Mouse (Mus musculus): ENCODE measurements around the gene Gm36864. TPM values are rescaled to one million over a fixed set of nuclear protein-coding genes. Genes with fewer than 3 reads are reported as not detected.
"Not testable (repeated sequence)": the region's sequence is repeated elsewhere in the genome, so short reads cannot be mapped to it uniquely, and the experiment has no call there.

The Gm36864 gene
- polyA plus RNA-seq, 1 experiment = not detected

DNA sequence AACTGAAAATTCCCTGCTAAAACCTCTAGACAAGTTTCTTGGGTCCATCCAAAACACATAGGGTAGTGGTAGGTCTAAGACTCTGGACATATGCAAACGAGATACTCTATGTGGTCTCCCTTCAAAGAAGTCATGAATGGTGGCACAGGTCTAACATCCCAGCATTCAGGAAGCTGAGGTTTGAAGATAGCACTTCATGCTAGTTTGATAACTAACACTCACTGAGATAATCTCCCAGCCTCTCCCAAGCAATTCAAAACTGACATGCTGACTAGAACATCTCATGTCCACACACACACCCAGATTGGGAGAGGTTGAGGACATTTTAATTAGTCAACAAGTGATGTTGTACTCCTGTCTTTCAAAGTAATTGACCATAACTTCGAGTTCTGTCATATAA is 3.9 kb downstream of the Gm36864 start:
- TF ChIP-seq CTCF (IDR thresholded peaks at IDR 0.05; ENCODE audit: borderline replicate concordance, insufficient read depth, low read length) (no peak), POLR2A (IDR thresholded peaks at IDR 0.05; ENCODE audit: low read depth, low read length) (no peak)
- Histone ChIP-seq H3K27ac (ENCODE audit: insufficient read depth, low read length) (no peak overlapping the region), H3K4me1 (ENCODE audit: control insufficient read depth, insufficient read depth, low read length) (no peaks in the 10 kb centered on the region), H3K4me3 (ENCODE audit: insufficient read depth, low read length) (no peak overlapping the region)

DNA sequence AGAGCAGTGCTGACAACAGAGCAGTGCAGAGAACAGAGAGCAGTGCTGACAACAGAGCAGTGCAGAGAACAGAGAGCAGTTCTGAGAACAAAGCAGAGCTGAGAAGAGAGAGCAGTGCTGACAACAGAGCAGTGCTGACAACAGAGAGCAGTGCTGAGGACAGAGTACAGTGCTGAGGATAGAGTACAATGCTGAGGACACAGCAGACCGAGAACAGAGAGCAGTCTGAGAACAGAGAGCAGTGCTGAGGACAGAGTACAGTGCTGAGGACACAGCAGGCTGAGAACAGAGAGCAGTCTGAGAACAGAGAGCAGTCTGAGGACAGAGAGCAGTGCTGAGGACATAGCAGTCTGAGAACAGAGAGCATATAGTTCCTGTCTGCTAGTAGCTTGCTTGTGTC is 4.7 kb downstream of the Gm36864 start:
- H3K4me1 ChIP-seq (ENCODE audit: control insufficient read depth, insufficient read depth, low read length) = no peaks in the 10 kb centered on the region
- no peak for TF ChIP-seq CTCF (IDR thresholded peaks at IDR 0.05; ENCODE audit: borderline replicate concordance, insufficient read depth, low read length)
- no peak for TF ChIP-seq POLR2A (IDR thresholded peaks at IDR 0.05; ENCODE audit: low read depth, low read length)
- no peak overlapping the region for H3K27ac ChIP-seq (ENCODE audit: insufficient read depth, low read length)

DNA sequence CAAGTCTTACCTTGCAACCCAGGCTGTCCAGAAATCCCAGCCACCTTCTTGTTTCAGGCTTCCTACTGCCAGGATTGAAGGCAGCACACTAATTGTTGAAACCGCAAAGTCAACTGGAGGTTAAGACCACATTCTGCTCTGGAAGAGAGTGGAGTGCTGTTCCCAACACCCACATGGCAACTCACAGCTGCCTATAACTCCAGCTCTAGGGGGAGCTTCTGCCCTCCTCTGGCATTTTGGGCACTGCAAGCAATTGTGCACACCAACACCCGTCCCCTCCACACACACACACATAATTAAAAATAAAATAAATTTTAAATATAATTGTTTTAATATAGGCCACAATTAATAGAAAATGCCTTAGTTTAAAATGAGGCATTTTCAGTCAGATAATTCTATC is 5.2 kb downstream of the Gm36864 start:
- Histone ChIP-seq H3K4me3 (ENCODE audit: insufficient read depth, low read length) (no peak overlapping the region), H3K4me1 (ENCODE audit: control insufficient read depth, insufficient read depth, low read length) (no peaks in the 10 kb centered on the region), H3K27ac (ENCODE audit: insufficient read depth, low read length) (no peak overlapping the region)
- TF ChIP-seq CTCF (IDR thresholded peaks at IDR 0.05; ENCODE audit: borderline replicate concordance, insufficient read depth, low read length) (no peak), POLR2A (IDR thresholded peaks at IDR 0.05; ENCODE audit: low read depth, low read length) (no peak)

More for the DNA sequence above, 4.7 kb downstream of the Gm36864 start:
- no peak overlapping the region for H3K4me3 ChIP-seq (ENCODE audit: insufficient read depth, low read length)

DNA sequence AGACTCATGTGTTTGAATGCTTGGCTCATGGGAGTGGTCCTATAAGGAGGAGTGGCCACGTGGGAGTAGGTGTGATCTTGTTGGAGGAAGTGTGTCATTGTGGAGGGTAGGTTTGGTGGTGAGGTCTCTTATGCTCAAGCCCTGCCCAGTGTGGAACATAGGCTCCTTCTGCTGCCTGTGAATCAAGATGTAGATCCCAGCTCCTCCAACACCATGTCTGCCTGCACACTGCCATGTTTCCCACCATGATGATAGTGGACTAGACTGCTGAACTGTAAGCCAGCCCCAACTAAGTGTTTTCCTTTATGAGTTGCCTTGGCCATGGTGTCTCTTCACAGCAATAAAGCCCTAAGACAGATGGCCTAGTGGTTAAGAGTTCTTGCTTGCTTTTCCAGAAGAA is 8.1 kb downstream of the Gm36864 start:
- Histone ChIP-seq H3K4me3 (ENCODE audit: insufficient read depth, low read length) (no peak overlapping the region), H3K27ac (ENCODE audit: insufficient read depth, low read length) (no peak overlapping the region), H3K4me1 (ENCODE audit: control insufficient read depth, insufficient read depth, low read length) (no peaks in the 10 kb centered on the region)
- TF ChIP-seq POLR2A (IDR thresholded peaks at IDR 0.05; ENCODE audit: low read depth, low read length) (peak; percentile 52), CTCF (IDR thresholded peaks at IDR 0.05; ENCODE audit: borderline replicate concordance, insufficient read depth, low read length) (no peak)

DNA sequence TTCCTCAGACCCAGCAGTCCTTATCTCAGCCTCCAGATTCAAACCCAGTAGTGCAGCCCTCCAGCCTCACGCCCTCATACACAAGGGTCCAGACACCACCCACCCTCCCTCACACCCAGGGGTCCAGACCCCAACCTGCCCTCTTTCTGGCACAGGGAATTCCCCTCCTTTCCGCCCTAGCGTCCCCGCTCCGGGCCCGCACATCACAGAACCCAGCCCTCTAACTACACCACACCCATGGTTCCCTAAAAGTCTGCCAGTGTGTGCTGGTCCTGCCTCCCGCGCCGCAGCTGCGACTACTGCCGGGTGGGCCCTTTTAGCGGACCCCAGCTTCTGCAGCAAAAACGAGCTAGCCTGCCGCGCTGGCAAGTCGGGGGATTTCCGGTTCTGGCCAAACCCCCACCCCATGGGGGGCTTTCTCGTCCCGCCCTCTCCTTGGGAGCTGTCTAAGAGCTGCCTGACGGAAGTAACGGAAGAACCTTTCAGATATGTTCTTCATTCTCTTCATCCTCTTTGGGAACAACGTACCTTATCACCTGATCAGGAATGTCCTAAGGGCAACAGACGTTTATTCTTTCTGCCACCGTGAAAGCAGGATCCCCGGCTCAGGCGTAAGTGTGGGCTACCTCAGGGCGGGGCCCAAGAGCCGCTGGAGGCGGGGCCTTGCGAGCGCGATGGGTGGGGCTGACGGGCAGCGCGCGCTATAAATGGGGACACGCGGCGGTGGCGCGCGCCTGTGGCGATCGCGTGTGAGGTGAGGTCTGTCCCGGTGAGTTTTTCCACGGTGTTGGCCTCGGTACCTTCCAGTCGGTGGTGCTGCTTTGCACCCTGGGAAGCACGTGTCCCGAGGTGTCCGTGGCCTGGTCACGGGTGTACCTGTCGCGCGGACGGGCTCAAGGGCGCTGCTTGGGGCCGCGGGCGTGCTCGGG is 10.3 kb downstream of the Gm36864 start, which contains the start of the genes 1700028J19Rik and 2410002F23Rik:
Gene 1700028J19Rik (minus strand): TSS at position 641 of the 929 bp plus-strand sequence.
Gene 2410002F23Rik (plus strand): TSS at position 668 of the 929 bp plus-strand sequence.
- Histone ChIP-seq H3K27ac (ENCODE audit: insufficient read depth, low read length) (peak within 1 kb of the TSS; percentile 74), H3K4me1 (ENCODE audit: control insufficient read depth, insufficient read depth, low read length) (no peaks in the 10 kb centered on the region), H3K4me3 (ENCODE audit: insufficient read depth, low read length) (peak within 1 kb of the TSS; percentile 89)
- TF ChIP-seq POLR2A (IDR thresholded peaks at IDR 0.05; ENCODE audit: low read depth, low read length) (peak; percentile 100), CTCF (IDR thresholded peaks at IDR 0.05; ENCODE audit: borderline replicate concordance, insufficient read depth, low read length) (no peak)

GRCm38 (mm10) chr7:44246984-44247470 is 11.1 kb downstream of the Gm36864 start:
- H3K27ac ChIP-seq (ENCODE audit: insufficient read depth, low read length) = peak overlapping the region; percentile 39; the same call in 1 of the 2 replicates
- TF ChIP-seq POLR2A (IDR thresholded peaks at IDR 0.05; ENCODE audit: low read depth, low read length) (no peak), CTCF (IDR thresholded peaks at IDR 0.05; ENCODE audit: borderline replicate concordance, insufficient read depth, low read length) (no peak)
- H3K4me3 ChIP-seq (ENCODE audit: insufficient read depth, low read length) = peak overlapping the region; percentile 89
- H3K4me1 ChIP-seq (ENCODE audit: control insufficient read depth, insufficient read depth, low read length) = no peaks in the 10 kb centered on the region

DNA sequence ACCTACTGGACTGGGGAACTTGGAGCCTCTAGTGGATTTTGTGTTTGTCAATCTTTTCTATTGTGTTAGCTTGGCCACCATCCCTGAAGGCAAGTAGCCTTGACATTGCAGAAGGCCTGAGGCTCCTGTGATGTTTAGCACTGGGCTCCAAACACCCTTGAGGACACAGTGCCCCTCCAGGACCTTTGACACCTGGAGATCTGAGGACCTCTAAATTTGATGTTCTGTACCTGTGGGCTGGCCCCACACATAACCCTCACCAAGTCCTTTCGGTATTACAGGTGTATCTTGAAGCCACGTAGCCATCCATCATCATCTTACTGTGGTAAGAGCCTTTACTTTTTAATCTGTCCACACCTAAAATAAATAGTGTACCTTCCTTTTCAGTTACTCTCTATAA is 12.0 kb downstream of the Gm36864 start:
- TF ChIP-seq POLR2A (IDR thresholded peaks at IDR 0.05; ENCODE audit: low read depth, low read length) = no peak
- TF ChIP-seq CTCF (IDR thresholded peaks at IDR 0.05; ENCODE audit: borderline replicate concordance, insufficient read depth, low read length) = no peak
- Histone ChIP-seq H3K4me1 (ENCODE audit: control insufficient read depth, insufficient read depth, low read length) (no peaks in the 10 kb centered on the region), H3K4me3 (ENCODE audit: insufficient read depth, low read length) (peak overlapping the region; percentile 89), H3K27ac (ENCODE audit: insufficient read depth, low read length) (no peak overlapping the region)

- Histone ChIP-seq H3K27ac (ENCODE audit: insufficient read depth, low read length) (no peak overlapping the region), H3K4me3 (ENCODE audit: insufficient read depth, low read length) (no peak overlapping the region), H3K4me1 (ENCODE audit: control insufficient read depth, insufficient read depth, low read length) (no peaks in the 10 kb centered on the region)
- TF ChIP-seq POLR2A (IDR thresholded peaks at IDR 0.05; ENCODE audit: low read depth, low read length) = no peak
These were observed 13.3 kb downstream of the Gm36864 start for GRCm38 (mm10) chr7:44249248-44249647.

DNA sequence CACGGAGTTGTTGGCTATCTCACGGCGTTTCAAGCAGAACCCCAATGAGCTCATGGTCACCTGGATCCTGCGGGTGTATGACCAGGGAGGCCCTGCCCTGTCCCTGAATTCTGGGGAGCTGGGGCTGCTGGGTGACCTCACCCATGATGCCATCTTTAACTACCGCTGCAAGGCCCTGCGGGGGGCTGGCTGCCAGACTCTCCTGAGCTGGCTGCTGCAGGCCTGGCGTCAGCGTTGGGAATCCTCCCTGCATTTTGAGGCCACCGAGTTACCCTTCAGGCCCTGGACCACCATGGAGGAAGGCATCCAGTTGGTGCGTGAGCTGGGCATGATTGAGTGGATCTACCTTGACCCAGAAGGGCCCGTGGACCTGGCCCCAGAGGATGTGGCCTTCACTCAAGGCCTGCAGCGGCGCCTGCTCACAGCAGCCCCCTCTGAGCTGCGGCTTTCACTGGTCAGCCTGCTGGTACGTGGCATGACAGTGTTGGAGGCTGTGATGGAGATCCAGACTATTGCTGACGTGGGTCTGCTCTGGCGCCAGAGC is 14.8 kb downstream of the Gm36864 start:
- not testable (repeated sequence) for H3K27ac ChIP-seq (ENCODE audit: insufficient read depth, low read length); H3K4me3 ChIP-seq (ENCODE audit: insufficient read depth, low read length); H3K4me1 ChIP-seq (ENCODE audit: control insufficient read depth, insufficient read depth, low read length)

DNA sequence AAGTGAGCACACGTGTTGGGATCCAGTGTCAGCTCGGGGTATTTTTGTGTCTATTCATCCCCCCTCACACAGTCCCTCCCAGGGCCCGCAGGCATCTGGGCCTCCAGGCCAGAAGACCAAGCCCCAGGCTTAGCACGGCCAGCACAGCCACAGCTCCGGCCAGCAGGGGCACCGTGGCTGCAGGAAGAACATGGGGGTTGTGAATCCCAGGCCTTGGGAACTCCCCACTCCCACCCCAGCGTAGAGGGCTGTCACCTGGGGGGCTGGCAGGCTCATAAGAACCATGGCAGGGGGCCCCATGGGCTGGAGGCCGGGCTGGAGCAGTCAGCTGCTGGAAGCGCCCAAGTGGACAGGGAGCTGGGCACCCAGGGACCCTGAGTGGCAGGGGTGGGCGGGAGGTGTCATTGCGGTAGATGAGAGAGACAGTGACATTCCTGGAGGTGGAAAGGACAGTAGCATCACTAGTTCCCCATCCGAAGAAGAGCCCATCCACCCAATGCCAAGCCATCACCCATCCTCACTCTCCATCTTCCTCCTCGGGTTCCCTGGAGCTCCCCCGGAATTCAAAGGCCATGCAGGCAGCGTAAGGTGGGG is 17.1 kb downstream of the Gm36864 start:
- no peak overlapping the region for H3K27ac ChIP-seq (ENCODE audit: insufficient read depth, low read length)
- TF ChIP-seq POLR2A (IDR thresholded peaks at IDR 0.05; ENCODE audit: low read depth, low read length) (no peak), CTCF (IDR thresholded peaks at IDR 0.05; ENCODE audit: borderline replicate concordance, insufficient read depth, low read length) (no peak)
- no peaks in the 10 kb centered on the region for H3K4me1 ChIP-seq (ENCODE audit: control insufficient read depth, insufficient read depth, low read length)
- no peak overlapping the region for H3K4me3 ChIP-seq (ENCODE audit: insufficient read depth, low read length)
